Mouse (Mus musculus): ENCODE data around the gene Akt3.

The Akt3 gene

GRCm38 (mm10) chr1:177013776-177014175 lies 244.2 kb downstream of the Akt3 start:
- ATAC-seq (ENCODE audit: insufficient number of reproducible peaks, low FRiP score, low TSS enrichment) = no peak

DNA sequence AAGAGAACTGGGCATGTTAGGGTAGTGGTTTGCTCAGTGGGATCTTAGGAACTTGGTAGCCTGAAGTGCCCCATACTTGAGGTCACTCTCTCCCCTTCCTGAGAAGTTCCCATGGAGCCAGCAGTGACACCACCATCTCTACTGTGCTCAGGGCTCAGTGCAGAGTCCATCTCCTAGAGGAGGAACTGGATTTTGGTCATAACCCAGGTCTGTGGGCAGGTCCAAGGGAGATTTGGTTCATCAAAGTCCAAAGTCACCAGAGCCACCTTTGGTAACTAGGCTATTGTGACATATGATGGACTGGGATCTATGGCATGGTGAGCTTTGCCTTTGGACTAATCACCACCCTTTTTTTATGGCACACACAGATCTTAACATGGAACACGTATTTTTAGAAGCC lies 244.7 kb downstream of the Akt3 start:
- ATAC-seq (ENCODE audit: insufficient number of reproducible peaks, low FRiP score, low TSS enrichment) = no peak

DNA sequence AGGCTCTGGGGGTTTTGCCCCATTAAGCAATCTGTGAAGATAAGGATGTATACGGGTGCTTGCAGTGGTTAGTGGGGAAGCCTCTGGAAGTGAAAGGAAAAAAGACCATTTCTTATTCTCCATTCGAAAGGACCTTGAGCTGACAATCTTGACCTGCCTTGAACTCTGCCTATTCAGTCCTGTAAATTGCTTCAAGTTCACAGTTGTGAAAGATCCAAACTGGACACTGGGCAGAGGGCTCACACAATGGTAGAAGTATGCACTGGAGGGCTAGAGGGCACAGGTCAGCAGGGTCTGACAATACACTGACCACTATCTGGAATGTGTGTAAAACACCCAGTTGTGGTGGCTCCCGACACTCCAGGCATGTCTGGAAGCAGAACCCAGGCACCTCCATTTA lies 245.2 kb downstream of the Akt3 start:
- ATAC-seq (ENCODE audit: insufficient number of reproducible peaks, low FRiP score, low TSS enrichment) = no peak

GRCm38 (mm10) chr1:177011688-177012087 lies 246.3 kb downstream of the Akt3 start:
- no peak for ATAC-seq (ENCODE audit: insufficient number of reproducible peaks, low FRiP score, low TSS enrichment)

GRCm38 (mm10) chr1:177010607-177011302 lies 247.2 kb downstream of the Akt3 start:
- no peak for ATAC-seq (ENCODE audit: insufficient number of reproducible peaks, low FRiP score, low TSS enrichment)

DNA sequence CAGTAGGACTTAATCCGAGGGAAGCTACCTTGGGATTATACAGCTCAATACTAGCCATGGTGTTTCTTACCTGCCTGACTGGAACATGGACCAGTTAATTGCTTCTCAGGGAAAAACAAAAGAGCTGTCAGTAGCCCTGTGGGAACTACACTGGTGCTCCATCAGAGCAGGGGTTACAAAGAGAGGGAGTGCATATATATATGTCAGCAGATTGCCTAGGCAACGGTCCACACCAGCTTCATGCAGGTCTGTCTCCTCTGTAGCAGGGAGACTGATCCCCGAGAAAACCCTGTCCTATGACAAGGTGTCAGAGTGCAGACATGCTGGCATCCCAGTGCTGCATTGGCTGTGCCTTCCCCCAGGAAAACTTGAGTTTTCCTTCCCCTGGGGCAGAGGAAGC lies 248.0 kb downstream of the Akt3 start:
- no peak for ATAC-seq (ENCODE audit: insufficient number of reproducible peaks, low FRiP score, low TSS enrichment)

- no peak for ATAC-seq (ENCODE audit: insufficient number of reproducible peaks, low FRiP score, low TSS enrichment)
These were observed 249.2 kb downstream of the Akt3 start for GRCm38 (mm10) chr1:177008777-177009176.

GRCm38 (mm10) chr1:177007405-177007804 lies 250.6 kb downstream of the Akt3 start:
- ATAC-seq (ENCODE audit: insufficient number of reproducible peaks, low FRiP score, low TSS enrichment) = no peak

DNA sequence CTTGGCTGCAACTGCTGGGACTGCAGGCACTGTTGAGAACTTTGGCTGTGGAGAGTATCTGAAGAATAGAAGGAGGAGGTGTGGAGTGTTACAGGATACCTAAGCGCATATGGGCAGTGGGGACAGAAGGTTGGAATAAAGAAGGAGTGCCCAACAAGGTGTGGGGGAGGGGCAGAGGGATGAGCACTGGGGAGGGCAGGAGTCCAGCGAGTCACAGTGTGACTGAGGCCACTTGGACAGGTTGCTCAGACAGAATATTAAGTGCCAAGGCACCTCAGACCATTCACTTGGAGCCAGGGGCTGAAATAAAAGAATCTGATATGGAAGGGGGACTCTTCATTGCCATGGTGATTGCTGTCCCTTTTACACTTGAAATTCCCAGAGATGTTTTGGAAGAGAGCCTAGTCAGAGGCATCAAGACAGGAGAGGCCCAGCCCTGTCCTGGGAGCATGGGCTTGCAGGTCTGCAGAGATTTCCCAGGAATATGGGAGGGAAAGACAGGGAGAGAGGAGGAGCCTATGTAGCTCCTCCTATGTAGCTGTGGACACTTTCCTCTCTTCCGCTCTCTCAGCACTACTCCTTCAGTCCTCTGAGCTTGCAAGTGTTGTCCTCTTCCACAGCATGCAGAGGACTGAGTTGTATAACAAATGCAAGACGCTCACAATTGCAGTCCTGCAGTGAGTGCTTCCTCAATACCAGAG lies 253.8 kb downstream of the Akt3 start:
- no peak for ATAC-seq (ENCODE audit: insufficient number of reproducible peaks, low FRiP score, low TSS enrichment)

- ATAC-seq (ENCODE audit: insufficient number of reproducible peaks, low FRiP score, low TSS enrichment) = no peak
These were observed 255.1 kb downstream of the Akt3 start for GRCm38 (mm10) chr1:177002951-177003350.

DNA sequence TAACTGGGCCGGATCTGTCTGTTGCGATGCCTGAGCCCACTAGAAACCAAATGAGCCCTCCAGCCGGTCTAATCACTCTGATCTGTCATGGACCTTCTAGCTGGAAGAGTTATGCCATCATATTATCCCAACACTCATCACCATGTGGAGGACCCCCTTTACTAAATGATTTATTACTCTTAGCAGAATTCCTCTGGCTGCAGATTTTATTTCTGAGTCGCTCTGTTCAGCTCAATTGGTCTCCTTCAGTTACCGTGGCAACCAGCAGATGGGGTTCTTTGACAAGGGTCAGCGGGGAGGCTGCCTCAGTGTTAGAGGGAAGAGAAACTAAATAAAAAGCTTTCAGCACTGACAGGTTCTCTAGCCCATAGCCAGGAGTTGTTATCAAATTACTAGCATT lies 259.0 kb downstream of the Akt3 start:
- no peak for ATAC-seq (ENCODE audit: insufficient number of reproducible peaks, low FRiP score, low TSS enrichment)

DNA sequence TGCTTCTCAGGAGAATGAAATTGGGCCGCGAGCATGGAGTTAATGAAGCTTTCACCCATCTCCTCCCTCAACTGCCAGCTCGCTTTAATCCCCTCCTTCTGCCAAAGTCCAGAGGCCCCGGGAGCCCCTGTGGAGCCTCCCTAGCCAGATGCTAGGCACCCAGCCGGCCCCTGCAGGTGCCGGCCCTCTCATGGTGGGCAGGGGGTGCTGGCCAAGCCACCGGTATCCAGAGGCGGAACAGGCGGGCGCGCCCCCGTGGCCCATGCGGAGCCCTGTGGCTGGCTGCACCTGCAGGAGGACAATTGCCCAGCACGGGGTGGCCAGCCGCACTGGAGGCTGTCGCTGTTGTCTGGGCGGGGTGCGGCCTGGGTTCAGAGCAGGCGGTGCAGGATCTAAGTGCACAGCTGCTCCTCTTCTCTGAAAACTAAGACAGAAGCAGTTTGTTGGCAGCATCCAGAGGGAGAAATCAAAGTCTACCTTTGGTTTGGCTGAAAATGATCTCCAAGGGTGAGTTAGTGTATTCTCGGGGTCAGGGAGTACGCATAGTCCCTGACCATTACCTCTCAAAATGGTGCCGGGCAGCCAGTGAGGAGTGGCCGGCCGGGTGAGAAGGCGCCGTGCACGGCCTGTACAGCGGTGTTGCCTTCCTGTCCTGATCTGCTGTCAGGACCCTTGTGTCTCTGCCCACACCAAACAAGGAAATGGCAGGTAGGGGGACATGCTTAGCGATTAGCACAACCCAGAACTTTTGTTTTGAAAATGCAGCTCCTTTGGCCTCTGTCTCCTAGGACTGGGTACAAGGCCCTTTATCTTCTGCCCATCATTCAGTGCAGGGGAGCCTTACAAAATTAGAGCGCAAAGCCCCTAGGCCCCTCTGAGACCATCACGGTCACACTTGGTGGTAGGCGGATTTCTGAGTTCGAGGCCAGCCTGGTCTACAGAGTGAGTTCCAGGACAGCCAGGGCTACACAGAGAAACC lies 260.0 kb downstream of the Akt3 start:
- no peak for ATAC-seq (ENCODE audit: insufficient number of reproducible peaks, low FRiP score, low TSS enrichment)

- no peak for ATAC-seq (ENCODE audit: insufficient number of reproducible peaks, low FRiP score, low TSS enrichment)
These were observed 260.7 kb downstream of the Akt3 start for GRCm38 (mm10) chr1:176997254-176997653.

DNA sequence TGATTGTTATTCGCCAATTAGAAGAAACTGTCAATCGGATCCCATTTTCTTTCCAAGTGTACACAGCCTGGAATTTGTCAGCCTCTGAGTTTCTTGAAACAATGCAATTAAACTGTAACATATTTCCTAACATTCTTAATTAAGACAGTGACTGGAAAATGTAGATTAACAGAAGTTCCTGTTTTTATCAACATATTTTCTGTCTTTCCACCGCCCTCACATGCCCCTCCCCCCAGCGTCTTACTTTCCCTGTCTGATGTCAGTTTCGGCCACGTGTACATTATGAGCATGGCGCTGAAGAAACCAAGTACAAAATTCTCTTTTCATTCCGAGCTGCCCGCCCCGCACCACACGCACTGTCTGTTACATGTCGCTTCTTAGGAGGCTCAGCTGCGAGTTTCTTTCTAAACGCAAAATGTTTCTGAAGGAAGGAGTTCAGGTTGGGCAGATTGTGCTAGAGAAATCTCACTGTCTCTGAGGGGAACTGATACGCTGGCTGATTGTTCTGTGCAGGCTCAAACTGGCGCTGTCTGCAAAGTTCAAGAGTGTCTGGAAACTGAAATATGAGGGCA lies 261.3 kb downstream of the Akt3 start:
- no peak for ATAC-seq (ENCODE audit: insufficient number of reproducible peaks, low FRiP score, low TSS enrichment)

GRCm38 (mm10) chr1:176996166-176996565 lies 261.8 kb downstream of the Akt3 start:
- no peak for ATAC-seq (ENCODE audit: insufficient number of reproducible peaks, low FRiP score, low TSS enrichment)

DNA sequence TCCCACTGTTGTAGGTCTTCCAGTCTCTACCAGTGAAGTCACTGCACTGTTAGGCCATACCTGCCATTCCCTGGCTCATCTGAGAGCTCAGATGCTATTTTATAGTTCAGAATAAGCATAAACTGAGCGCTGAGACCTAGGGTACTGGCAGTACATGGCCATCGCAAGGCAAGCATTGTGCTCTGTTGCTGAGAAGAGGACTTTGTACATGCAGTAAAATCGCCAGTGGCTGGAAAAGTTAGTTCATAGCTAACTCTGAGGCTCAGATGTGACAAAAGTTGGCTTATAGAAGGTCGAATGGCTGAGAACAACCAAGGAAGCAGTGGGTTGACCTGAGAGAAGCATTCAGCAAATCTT lies 262.6 kb downstream of the Akt3 start:
- ATAC-seq (ENCODE audit: insufficient number of reproducible peaks, low FRiP score, low TSS enrichment) = no peak

- no peak for ATAC-seq (ENCODE audit: insufficient number of reproducible peaks, low FRiP score, low TSS enrichment)
These were observed 263.1 kb downstream of the Akt3 start for GRCm38 (mm10) chr1:176994707-176995418.

- no peak for ATAC-seq (ENCODE audit: insufficient number of reproducible peaks, low FRiP score, low TSS enrichment)
These were observed 263.9 kb downstream of the Akt3 start for GRCm38 (mm10) chr1:176994087-176994486.

DNA sequence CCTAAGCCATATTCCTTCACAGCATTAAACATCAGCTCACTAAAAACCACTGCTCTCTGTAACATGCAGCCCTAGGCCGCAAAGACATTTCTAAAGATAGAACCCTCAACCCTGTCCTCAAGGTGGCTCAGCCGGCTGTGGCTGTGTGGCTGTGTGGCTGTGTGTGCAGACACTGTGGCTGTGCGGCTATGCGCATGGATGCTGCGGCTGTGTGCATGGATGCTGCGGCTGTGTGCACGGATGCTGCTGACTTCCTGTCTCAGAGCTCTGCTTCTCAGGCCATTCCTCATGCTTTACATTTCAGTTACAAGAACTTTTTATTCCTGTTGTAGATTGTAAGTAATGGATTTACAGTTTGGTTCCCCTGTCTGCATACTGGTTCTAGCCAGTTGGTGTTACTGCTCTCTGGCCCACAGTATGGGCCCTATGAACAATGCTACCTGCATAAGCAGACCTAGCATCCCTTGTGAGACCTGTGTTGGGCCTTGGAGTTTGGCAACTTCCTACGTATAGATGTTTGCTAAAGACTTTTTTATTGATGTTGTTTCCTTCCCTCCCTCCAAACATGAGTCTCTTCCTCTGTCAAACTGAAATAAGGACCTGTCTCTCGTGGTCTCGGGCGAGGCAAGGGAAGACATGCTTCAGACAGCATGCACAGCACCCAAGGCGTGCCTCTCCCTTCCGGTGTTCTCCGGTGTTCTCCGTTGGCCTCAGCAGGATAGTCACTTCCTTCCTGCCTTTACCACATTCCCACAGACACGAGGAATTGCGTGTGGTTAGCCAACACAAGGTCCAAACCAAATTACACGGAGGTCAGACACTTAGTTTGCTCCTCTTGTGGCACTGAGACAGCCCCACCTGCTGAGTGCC lies 264.6 kb downstream of the Akt3 start:
- ATAC-seq (ENCODE audit: insufficient number of reproducible peaks, low FRiP score, low TSS enrichment) = no peak

Data from cerebellum, adult (tissue).